Mouse (Mus musculus) lung, embryonic 16.5 days (tissue): ENCODE data around the gene Cwf19l1. TPM values are rescaled to one million over a fixed set of nuclear protein-coding genes. Genes with fewer than 3 reads are reported as not detected.

Experiments used
- polyA plus RNA-seq: library from polyadenylated mRNA; unstranded; fragments of >200 nt; fragmentation: Nextera tagmentation; extraction: Ambion mirVana; gene quantifications from 2 replicates; pipeline ENCODE4 v1.2.1, GENCODE M21; 2015

Gene Cwf19l1
- polyA plus RNA-seq, 1 experiment from 2014 or later = 31.8 TPM

Other genes starting within 250 kb of the Cwf19l1 start
- gene Dnmbp, start 195.7 kb downstream of the Cwf19l1 start, polyA plus RNA-seq = 20.4 and 22.1 TPM in 2 replicates
- gene Cpn1, start 149.3 kb downstream of the Cwf19l1 start, polyA plus RNA-seq = 4.9 and 5.5 TPM in 2 replicates
- gene Cyp2c23, start 106.7 kb downstream of the Cwf19l1 start, polyA plus RNA-seq = 0.55 and 1.4 TPM in 2 replicates
- gene Erlin1, start 66.1 kb downstream of the Cwf19l1 start, polyA plus RNA-seq = 39.3 and 39.8 TPM in 2 replicates
- gene Chuk, start 28.4 kb downstream of the Cwf19l1 start, polyA plus RNA-seq = 40.1 and 40.2 TPM in 2 replicates
- gene Bloc1s2, start 10.6 kb upstream of the Cwf19l1 start, polyA plus RNA-seq = 69.2 and 74.4 TPM in 2 replicates
- 0.06 TPM in 1 of 2 replicates, not detected in the other for gene Pkd2l1, start 56.6 kb upstream of the Cwf19l1 start, polyA plus RNA-seq
- 0.48 and 0.91 TPM in 2 replicates for gene Scd3, start 67.4 kb upstream of the Cwf19l1 start, polyA plus RNA-seq
- 225 and 232 TPM in 2 replicates for gene Scd2, start 157.8 kb upstream of the Cwf19l1 start, polyA plus RNA-seq
- 0.40 and 0.49 TPM in 2 replicates for gene Scd4, start 197.2 kb upstream of the Cwf19l1 start, polyA plus RNA-seq